Mouse (Mus musculus): ENCODE data around the gene Vmn1r196.

DNA sequence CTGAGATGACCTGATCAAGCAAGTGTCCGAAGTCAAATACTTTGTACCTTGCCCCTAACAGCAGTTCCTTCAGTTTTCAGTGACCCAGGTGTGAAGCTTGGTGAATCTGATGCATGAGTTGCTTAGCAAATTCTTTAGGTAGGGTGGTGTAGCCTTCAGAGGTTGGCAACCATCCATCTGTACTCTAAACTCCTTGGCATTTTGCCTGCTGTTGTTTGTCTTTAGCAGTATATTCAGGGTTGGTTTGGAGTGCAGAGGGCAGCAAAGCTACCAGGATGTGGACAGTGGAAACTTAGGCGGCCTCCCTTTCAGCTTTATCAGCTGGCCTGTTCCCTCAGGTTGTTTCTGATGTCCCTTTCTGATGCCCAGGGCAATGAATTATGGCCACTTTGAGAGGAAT, 25.6 kb downstream of the Vmn1r196 start:
- TF ChIP-seq CTCF (IDR thresholded peaks at IDR 0.05; ENCODE audit: borderline replicate concordance, insufficient read depth, low read depth, low read length) (no peak), POLR2A (IDR thresholded peaks at IDR 0.05; ENCODE audit: borderline replicate concordance, insufficient read depth, low read length) (no peak)

Measured in cerebellum, adult 2 months (tissue).